Mouse (Mus musculus): Measurements from ENCODE around the gene Zbtb16.

DNA sequence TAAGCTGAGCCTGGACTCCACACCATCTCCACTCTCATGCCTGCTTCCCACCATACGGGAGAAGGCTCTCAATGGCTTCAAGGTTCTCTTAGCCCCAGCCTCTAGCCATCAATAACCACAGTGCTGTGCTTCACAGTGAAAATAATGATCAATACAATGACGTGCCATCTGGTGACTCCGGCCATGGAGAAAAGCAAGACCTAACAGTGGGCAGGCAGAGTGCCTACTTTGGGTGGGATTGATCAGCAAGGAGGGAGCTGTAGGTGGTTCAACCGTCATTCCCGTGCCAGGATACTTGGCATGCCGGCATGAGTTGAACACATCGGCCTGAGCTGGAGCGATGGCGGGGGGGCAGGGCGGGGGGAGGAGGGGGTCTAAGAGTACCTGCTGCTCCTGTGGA, 40.3 kb downstream of the Zbtb16 start:
- no peak for TF ChIP-seq CTCF (IDR thresholded peaks at IDR 0.05 in 2 of 3, conservative IDR thresholded peaks at IDR 0.05 in 1 of 3; ENCODE audit: control insufficient read depth in 1 of 3, insufficient read depth in 1 of 3, low read depth in 2 of 3, low read length in 3 of 3, poor library complexity in 1 of 3, severe bottlenecking in 1 of 3)
- no peak for TF ChIP-seq TAL1 (IDR thresholded peaks at IDR 0.05; ENCODE audit: low read length)
- TF ChIP-seq SMC3 (IDR thresholded peaks at IDR 0.05; ENCODE audit: low read depth, low read length) = no peak
- TF ChIP-seq ZC3H11A (IDR thresholded peaks at IDR 0.05; ENCODE audit: low read depth, low read length) = no peak
- TF ChIP-seq ZKSCAN1 (IDR thresholded peaks at IDR 0.05; ENCODE audit: low read depth, low read length) = no peak
- TF ChIP-seq USF1 (IDR thresholded peaks at IDR 0.05; ENCODE audit: low read depth, low read length) = no peak
- TF ChIP-seq RCOR1 (IDR thresholded peaks at IDR 0.05; ENCODE audit: low read depth, low read length) = no peak
- TF ChIP-seq TBP (IDR thresholded peaks at IDR 0.05; ENCODE audit: low read depth, low read length) = no peak
- TF ChIP-seq POLR2A (IDR thresholded peaks at IDR 0.05; ENCODE audit: control insufficient read depth in 1 of 2, insufficient read depth in 1 of 2, low read depth in 1 of 2, low read length in 2 of 2, poor library complexity in 1 of 2) = no peak
- TF ChIP-seq ELF1 (IDR thresholded peaks at IDR 0.05; ENCODE audit: low read depth, low read length) = no peak
- no peak for TF ChIP-seq GABPA (IDR thresholded peaks at IDR 0.05; ENCODE audit: low read depth, low read length)
- no peak for TF ChIP-seq POLR2AphosphoS2 (IDR thresholded peaks at IDR 0.05; ENCODE audit: low read length)
- TF ChIP-seq MYC (IDR thresholded peaks at IDR 0.05; ENCODE audit: low read depth, low read length) = no peak
